Mouse (Mus musculus): ENCODE measurements at regions not wholly inside any gene's neighbourhood (a gene's known extent, or its start where the extent isn't known, plus 50 kb on each side); places are given as distances from the start of the nearest gene placed in this dataset.

- in situ Hi-C loops (cut with MboI; ENCODE audit: low sequenced_read_pairs in 2 of 2, unreplicated experiment in 2 of 2): no loop called here
- Histone ChIP-seq H3K9me3 (ENCODE audit: control insufficient read depth, insufficient read depth, low read depth, low read length) (no peaks in the 10 kb centered on the region), H3K4me3 (ENCODE audit: insufficient read depth in 1 of 2, low read depth in 1 of 2, low read length in 2 of 2, poor library complexity in 1 of 2, severe bottlenecking in 1 of 2) (no peak overlapping the region), H3K9ac (ENCODE audit: insufficient read depth, low read depth, low read length, poor library complexity, severe bottlenecking) (no peak overlapping the region), H3K36me3 (ENCODE audit: control insufficient read depth, insufficient read depth, low read length, poor library complexity, severe bottlenecking) (no peaks in the 10 kb centered on the region), H3K4me1 (ENCODE audit: control insufficient read depth in 2 of 2, insufficient read depth in 2 of 2, low read length in 2 of 2, poor library complexity in 1 of 2) (no peaks in the 10 kb centered on the region), H3K27ac (ENCODE audit: insufficient read depth, low read depth, low read length, poor library complexity, severe bottlenecking) (no peak overlapping the region)
- TF ChIP-seq MAFK (IDR thresholded peaks at IDR 0.05; ENCODE audit: insufficient read depth, low read depth, low read length): no peak
- TF ChIP-seq CHD2 (IDR thresholded peaks at IDR 0.05; ENCODE audit: low read depth, low read length): no peak
- no peak for TF ChIP-seq ZC3H11A (IDR thresholded peaks at IDR 0.05; ENCODE audit: borderline replicate concordance, low read depth, low read length)
- DNase-seq (ENCODE audit: low read depth, low spot score): no peak
Observed at GRCm38 (mm10) chr10:47566449-47567079, 1988.9 kb downstream of the Hace1 start.
